Mouse (Mus musculus): Measurements from ENCODE around the gene Pde4d. TPM values are rescaled to one million over a fixed set of nuclear protein-coding genes. Genes with fewer than 3 reads are reported as not detected.

Gene Pde4d
- total RNA-seq, 2 experiments from 2014 or later, result 72.4 to 79.0 TPM

- no peak for DNase-seq (ENCODE audit: low spot score in 2 of 2)
These were observed 996.4 kb downstream of the Pde4d start for GRCm38 (mm10) chr13:109446138-109446537.

GRCm38 (mm10) chr13:109448121-109448520 lies 998.4 kb downstream of the Pde4d start:
- no peak for DNase-seq (ENCODE audit: low spot score in 2 of 2)

- no peak for DNase-seq (ENCODE audit: low spot score in 2 of 2)
These were observed 1024.6 kb downstream of the Pde4d start for GRCm38 (mm10) chr13:109474344-109474743.

GRCm38 (mm10) chr13:109481446-109481845 lies 1031.7 kb downstream of the Pde4d start:
- no peak for DNase-seq (ENCODE audit: low spot score in 2 of 2)

GRCm38 (mm10) chr13:109486166-109486565 lies 1036.4 kb downstream of the Pde4d start:
- no peak for DNase-seq (ENCODE audit: low spot score in 2 of 2)

- DNase-seq (ENCODE audit: low spot score in 2 of 2), result peak; percentile 50 to 63
These were observed 1037.6 kb downstream of the Pde4d start for GRCm38 (mm10) chr13:109487378-109487777.

GRCm38 (mm10) chr13:109490853-109491252 lies 1041.1 kb downstream of the Pde4d start:
- no peak for DNase-seq (ENCODE audit: low spot score in 2 of 2)

- DNase-seq (ENCODE audit: low spot score in 2 of 2), result no peak
These were observed 1042.1 kb downstream of the Pde4d start for GRCm38 (mm10) chr13:109491829-109492228.

- no peak for DNase-seq (ENCODE audit: low spot score in 2 of 2)
These were observed 1050.6 kb downstream of the Pde4d start for GRCm38 (mm10) chr13:109500336-109500735.

GRCm38 (mm10) chr13:109502796-109503195 lies 1053.0 kb downstream of the Pde4d start:
- DNase-seq (ENCODE audit: low spot score in 2 of 2), result no peak

GRCm38 (mm10) chr13:109506754-109507153 lies 1057.0 kb downstream of the Pde4d start:
- no peak for DNase-seq (ENCODE audit: low spot score in 2 of 2)

GRCm38 (mm10) chr13:109508472-109508871 lies 1058.7 kb downstream of the Pde4d start:
- DNase-seq (ENCODE audit: low spot score in 2 of 2), result no peak

GRCm38 (mm10) chr13:109518194-109518593 lies 1068.4 kb downstream of the Pde4d start:
- DNase-seq (ENCODE audit: low spot score in 2 of 2), result no peak

- no peak for DNase-seq (ENCODE audit: low spot score in 2 of 2)
These were observed 1069.7 kb downstream of the Pde4d start for GRCm38 (mm10) chr13:109519485-109519884.

- peak in 1 of 2 experiments; percentile 29 for DNase-seq (ENCODE audit: low spot score in 2 of 2)
These were observed 1070.4 kb downstream of the Pde4d start for GRCm38 (mm10) chr13:109519966-109520646.

GRCm38 (mm10) chr13:109533838-109534523 lies 1084.2 kb downstream of the Pde4d start:
- DNase-seq (ENCODE audit: low spot score in 2 of 2), result no peak

GRCm38 (mm10) chr13:109534709-109535284 lies 1085.0 kb downstream of the Pde4d start:
- DNase-seq (ENCODE audit: low spot score in 2 of 2), result no peak

- no peak for DNase-seq (ENCODE audit: low spot score in 2 of 2)
These were observed 1086.9 kb downstream of the Pde4d start for GRCm38 (mm10) chr13:109536636-109537035.

- no peak for DNase-seq (ENCODE audit: low spot score in 2 of 2)
These were observed 1089.6 kb downstream of the Pde4d start for GRCm38 (mm10) chr13:109539371-109539770.

GRCm38 (mm10) chr13:109544646-109545045 lies 1094.9 kb downstream of the Pde4d start:
- DNase-seq (ENCODE audit: low spot score in 2 of 2), result no peak

GRCm38 (mm10) chr13:109546337-109546736 lies 1096.6 kb downstream of the Pde4d start:
- no peak for DNase-seq (ENCODE audit: low spot score in 2 of 2)

- DNase-seq (ENCODE audit: low spot score in 2 of 2), result no peak
These were observed 1097.3 kb downstream of the Pde4d start for GRCm38 (mm10) chr13:109547006-109547587.
